Mouse (Mus musculus) G1E (cell line): ENCODE results near the gene Adcy1. TPM values are rescaled to one million over a fixed set of nuclear protein-coding genes. Genes with fewer than 3 reads are reported as not detected.

Experiments used
- ATAC-seq: 2 replicates; pipeline ENCODE4 v1.8.0; 2016; ENCODE audit warnings: mild to moderate bottlenecking; ENCODE audit not compliant: insufficient number of reproducible peaks, poor library complexity, low FRiP score, severe bottlenecking; ENCODE audit errors: extremely low read depth
- DNase-seq: peaks from one replicate; pipeline ENCODE4 v3.0.0; 2012; ENCODE audit warnings: low spot score
- H3K27me3 ChIP-seq: 2 replicates; pipeline ENCODE4 v1.6.1; 2012; ENCODE audit warnings: mild to moderate bottlenecking, low read length, inconsistent platforms; ENCODE audit not compliant: insufficient read depth
- H3K36me3 ChIP-seq: replicated peaks from 2 replicates; pipeline ENCODE3; 2012; ENCODE audit warnings: mild to moderate bottlenecking, inconsistent platforms
- H3K4me1 ChIP-seq: 2 replicates; pipeline ENCODE4 v1.6.1; 2012; ENCODE audit warnings: low read depth, low read length, inconsistent platforms, mixed read lengths; ENCODE audit not compliant: insufficient read depth
- H3K4me3 ChIP-seq: 2 replicates; pipeline ENCODE4 v1.5.1; 2012; ENCODE audit warnings: low read depth, mild to moderate bottlenecking, inconsistent platforms, low read length, moderate library complexity, mixed read lengths
- H3K9me3 ChIP-seq: replicated peaks from 2 replicates; pipeline ENCODE4 v1.6.1; 2012; ENCODE audit warnings: inconsistent platforms
- CTCF ChIP-seq: IDR thresholded peaks from 2 replicates; pipeline ENCODE4 v1.5.1; 2012; ENCODE audit warnings: low read depth, low read length, inconsistent platforms, mixed read lengths
- GATA1 ChIP-seq: IDR thresholded peaks from 2 replicates; pipeline ENCODE4 v1.6.1; 2012; ENCODE audit warnings: borderline replicate concordance, low read length, inconsistent platforms, mixed read lengths
- GATA2 ChIP-seq: IDR thresholded peaks from 2 replicates; pipeline ENCODE4 v1.6.1; 2012; ENCODE audit warnings: low read depth, low read length, inconsistent platforms, borderline replicate concordance
- POLR2AphosphoS5 ChIP-seq: IDR thresholded peaks from 2 replicates; pipeline ENCODE4 v1.6.1; 2012; ENCODE audit warnings: low read depth, low read length, inconsistent platforms; ENCODE audit not compliant: insufficient replicate concordance
- TAL1 ChIP-seq: conservative IDR thresholded peaks from 2 replicates; pipeline ENCODE4 v1.6.1; 2012; ENCODE audit warnings: low read depth, low read length, inconsistent platforms, mixed read lengths
- polyA plus RNA-seq: library from polyadenylated mRNA; stranded (reverse); fragments of >175 nt; gene quantifications from 2 replicates; pipeline ENCODE4 v1.2.3, GENCODE M21; 2012
- total RNA-seq, 2 experiments: library from RNA; stranded (forward) in 1 of 2; stranded (reverse) in 1 of 2; fragments of 200-1000 nt in 1 of 2; fragments of >200 nt in 1 of 2; fragmentation: Nextera tagmentation in 1 of 2; gene quantifications; 2 replicates each; pipeline ENCODE4 v1.2.3; 2014 to 2017

Adcy1 gene
- total and polyA plus RNA-seq, 3 experiments: 0.16 TPM; not detected in 2

GRCm38 (mm10) chr11:7040801-7041200, 22.5 kb upstream of the Adcy1 start:
- ATAC-seq (no peak), DNase-seq (no peak)
- Histone ChIP-seq H3K4me3 (no peak overlapping the region), H3K27me3 (no peaks in the 10 kb centered on the region), H3K36me3 (no peaks in the 10 kb centered on the region), H3K4me1 (no peaks in the 10 kb centered on the region), H3K9me3 (no peaks in the 10 kb centered on the region)
- TF ChIP-seq GATA1 (no peak), CTCF (no peak), POLR2AphosphoS5 (no peak), TAL1 (no peak), GATA2 (no peak)

DNA sequence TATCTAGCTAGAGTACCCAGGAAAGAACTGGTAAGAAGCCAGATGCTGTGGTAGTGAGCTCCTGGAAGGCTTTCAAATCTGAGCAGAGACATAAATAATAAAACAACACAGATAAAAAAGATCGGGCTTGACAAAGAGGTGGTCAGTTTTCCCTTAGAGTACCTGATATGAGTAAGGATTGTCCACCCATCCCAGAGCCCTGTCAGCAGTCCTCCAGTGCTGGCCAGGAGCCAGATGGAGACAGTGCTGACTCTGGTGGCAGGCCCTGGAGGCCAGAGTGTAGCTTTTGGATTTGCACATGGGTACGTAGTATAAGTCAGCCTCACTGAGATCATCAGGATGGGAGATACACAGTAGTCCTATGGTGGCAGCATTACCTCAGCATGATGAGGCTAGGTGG, 16.1 kb upstream of the Adcy1 start:
- no peak for ATAC-seq

GRCm38 (mm10) chr11:7047584-7047983, 15.7 kb upstream of the Adcy1 start:
- ATAC-seq: no peak

More for the DNA sequence above, 16.1 kb upstream of the Adcy1 start:
- H3K9me3 ChIP-seq: no peaks in the 10 kb centered on the region
- DNase-seq: no peak
- no peaks in the 10 kb centered on the region for H3K4me1 ChIP-seq
- H3K36me3 ChIP-seq: no peaks in the 10 kb centered on the region
- TF ChIP-seq TAL1: no peak
- no peak for TF ChIP-seq POLR2AphosphoS5
- TF ChIP-seq GATA1: no peak
- TF ChIP-seq GATA2: no peak
- no peak for TF ChIP-seq CTCF
- H3K27me3 ChIP-seq: no peaks in the 10 kb centered on the region
- H3K4me3 ChIP-seq: no peak overlapping the region

DNA sequence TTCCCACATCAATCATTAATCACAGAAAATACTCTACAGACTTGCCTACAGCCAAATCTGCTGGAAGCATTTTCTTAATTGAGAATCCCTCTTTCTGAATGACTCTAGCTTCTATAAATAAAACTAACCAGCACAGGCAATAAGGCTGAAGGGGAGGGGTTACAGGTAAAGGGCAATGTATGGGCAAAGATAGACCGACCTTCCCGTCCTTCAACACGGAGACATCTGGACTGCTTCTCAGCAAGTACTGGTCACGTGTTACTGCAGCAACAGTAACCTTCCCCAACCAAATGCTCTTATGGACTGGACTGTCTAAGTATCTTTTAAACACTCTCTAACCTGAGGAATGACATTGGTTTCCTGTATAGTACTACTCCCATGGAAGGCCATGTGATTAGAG, 9.6 kb upstream of the Adcy1 start:
- no peaks in the 10 kb centered on the region for H3K27me3 ChIP-seq
- H3K9me3 ChIP-seq: 0 out of 2 replicates have a peak, but pooled peaks cover 3% of the 10 kb centered on the region
- no peaks in the 10 kb centered on the region for H3K4me1 ChIP-seq
- no peak overlapping the region for H3K4me3 ChIP-seq
- ATAC-seq (no peak), DNase-seq (no peak)
- H3K36me3 ChIP-seq: no peaks in the 10 kb centered on the region
- TF ChIP-seq POLR2AphosphoS5 (no peak), CTCF (no peak), TAL1 (no peak), GATA2 (no peak), GATA1 (no peak)

More at GRCm38 (mm10) chr11:7047584-7047983, 15.7 kb upstream of the Adcy1 start:
- Histone ChIP-seq H3K9me3 (no peaks in the 10 kb centered on the region), H3K4me1 (no peaks in the 10 kb centered on the region), H3K27me3 (no peaks in the 10 kb centered on the region), H3K36me3 (no peaks in the 10 kb centered on the region), H3K4me3 (no peak overlapping the region)
- DNase-seq: no peak
- TF ChIP-seq GATA2 (no peak), GATA1 (no peak), POLR2AphosphoS5 (no peak), CTCF (no peak), TAL1 (no peak)

GRCm38 (mm10) chr11:7054662-7055265, 8.5 kb upstream of the Adcy1 start:
- no peak for ATAC-seq
- no peak for TF ChIP-seq TAL1
- TF ChIP-seq GATA1: no peak
- TF ChIP-seq GATA2: no peak
- no peak for TF ChIP-seq CTCF
- TF ChIP-seq POLR2AphosphoS5: no peak
- Histone ChIP-seq H3K4me3 (no peak overlapping the region), H3K9me3 (0 out of 2 replicates have a peak, but pooled peaks cover 3% of the 10 kb centered on the region), H3K4me1 (no peaks in the 10 kb centered on the region), H3K36me3 (no peaks in the 10 kb centered on the region), H3K27me3 (no peaks in the 10 kb centered on the region)
- no peak for DNase-seq

- TF ChIP-seq CTCF (no peak), POLR2AphosphoS5 (no peak), GATA1 (no peak), GATA2 (no peak), TAL1 (no peak)
- Histone ChIP-seq H3K27me3 (no peaks in the 10 kb centered on the region), H3K4me1 (no peaks in the 10 kb centered on the region), H3K9me3 (0 out of 2 replicates have a peak, but pooled peaks cover 3% of the 10 kb centered on the region), H3K4me3 (no peak overlapping the region), H3K36me3 (no peaks in the 10 kb centered on the region)
- ATAC-seq: no peak
- no peak for DNase-seq
These were observed 7.8 kb upstream of the Adcy1 start for GRCm38 (mm10) chr11:7055455-7056017.
